Mouse (Mus musculus) intestine, postnatal 0 days (tissue): ENCODE data around the gene Dusp15. TPM values are rescaled to one million over a fixed set of nuclear protein-coding genes. Genes with fewer than 3 reads are reported as not detected.

ENCODE experiments used
- ATAC-seq: fragments of 200-750 bp; cut with Nextera tagmentation; 2 replicates; pipeline ENCODE4 v1.8.0; 2017; ENCODE audit warnings: mild to moderate bottlenecking, moderate TSS enrichment, moderate library complexity
- H3K27ac ChIP-seq: fragments of 300-500 bp; sonication (generic); 2 replicates; pipeline ENCODE4 v1.5.1; 2014; ENCODE audit warnings: mild to moderate bottlenecking, low read depth, low read length, moderate library complexity
- H3K27me3 ChIP-seq: fragments of 300-500 bp; sonication (generic); replicated peaks from 2 replicates; pipeline ENCODE4 v1.6.1; 2014; ENCODE audit warnings: low read length, mixed read lengths; ENCODE audit not compliant: control insufficient read depth, insufficient read depth
- H3K36me3 ChIP-seq: fragments of 300-500 bp; sonication (generic); 2 replicates; pipeline ENCODE4 v1.6.1; 2014; ENCODE audit warnings: mild to moderate bottlenecking, moderate library complexity; ENCODE audit not compliant: control insufficient read depth, insufficient read depth
- H3K4me1 ChIP-seq: fragments of 300-500 bp; sonication (generic); replicated peaks from 2 replicates; pipeline ENCODE4 v1.6.1; 2014; ENCODE audit warnings: antibody characterized with exemption, low read length, mixed read lengths; ENCODE audit not compliant: control insufficient read depth, insufficient read depth
- H3K4me2 ChIP-seq: fragments of 300-500 bp; sonication (generic); replicated peaks from 2 replicates; pipeline ENCODE4 v1.6.1; 2014; ENCODE audit warnings: low read depth, mild to moderate bottlenecking, moderate library complexity
- H3K4me3 ChIP-seq: fragments of 300-500 bp; sonication (generic); 2 replicates; pipeline ENCODE4 v1.5.1; 2014; ENCODE audit warnings: low read depth, low read length
- H3K9ac ChIP-seq: fragments of 300-500 bp; sonication (generic); 2 replicates; pipeline ENCODE4 v1.6.1; 2014; ENCODE audit warnings: mild to moderate bottlenecking, low read depth, low read length
- H3K9me3 ChIP-seq: fragments of 300-500 bp; sonication (generic); 2 replicates; pipeline ENCODE4 v1.6.1; 2016; ENCODE audit warnings: mixed run types; ENCODE audit not compliant: control insufficient read depth
- CTCF ChIP-seq: sonication (generic); IDR thresholded peaks from 2 replicates; pipeline ENCODE4 v1.5.1; 2016; ENCODE audit warnings: low read depth, mild to moderate bottlenecking, control low read depth, antibody characterized with exemption, moderate library complexity
- WGBS: fragments of 180-500 bp; shearing (Covaris S2); extraction: QIAGEN DNeasy Blood & Tissue Kit; methylation state at CpG from one replicate; pipeline ENCODE4 v1.1.7; 2014; 5-methylcytosine and 5-hydroxymethylcytosine counted together
- polyA plus RNA-seq: library from polyadenylated mRNA; unstranded; fragments of >200 nt; fragmentation: Nextera tagmentation; extraction: Ambion mirVana; gene quantifications from 2 replicates; pipeline ENCODE4 v1.2.1, GENCODE M21; 2015

The Dusp15 gene
- polyA plus RNA-seq, 1 experiment from 2014 or later, result 0.13 TPM

GRCm38 (mm10) chr2:152927371-152927770 is 24.1 kb downstream of the Dusp15 start:
- H3K4me2 ChIP-seq, result no peak overlapping the region
- H3K27me3 ChIP-seq, result no peaks in the 10 kb centered on the region
- WGBS, result 55% methylated on average over 5 of the region's 5 CpGs
- H3K4me3 ChIP-seq, result no peak overlapping the region
- H3K9me3 ChIP-seq, result no peaks in the 10 kb centered on the region
- no peak overlapping the region for H3K27ac ChIP-seq
- ATAC-seq, result no peak
- no peaks in the 10 kb centered on the region for H3K36me3 ChIP-seq
- H3K9ac ChIP-seq, result no peak overlapping the region
- no peak for TF ChIP-seq CTCF
- H3K4me1 ChIP-seq, result no peaks in the 10 kb centered on the region

GRCm38 (mm10) chr2:152926896-152927295 is 24.6 kb downstream of the Dusp15 start:
- ATAC-seq, result no peak
- Histone ChIP-seq H3K27ac (no peak overlapping the region), H3K9me3 (no peaks in the 10 kb centered on the region), H3K4me3 (no peak overlapping the region), H3K9ac (no peak overlapping the region), H3K4me1 (no peaks in the 10 kb centered on the region), H3K4me2 (no peak overlapping the region), H3K27me3 (no peaks in the 10 kb centered on the region), H3K36me3 (no peaks in the 10 kb centered on the region)
- 77% methylated on average over 9 of the region's 9 CpGs for WGBS
- TF ChIP-seq CTCF, result no peak

GRCm38 (mm10) chr2:152925189-152925872 is 26.2 kb downstream of the Dusp15 start:
- WGBS, result 60% methylated on average over 11 of the region's 11 CpGs
- Histone ChIP-seq H3K9me3 (no peaks in the 10 kb centered on the region), H3K9ac (0 out of 2 replicates have a peak overlapping the region, but pooled peaks have one; percentile 8), H3K4me1 (no peaks in the 10 kb centered on the region), H3K4me2 (no peak overlapping the region), H3K36me3 (no peaks in the 10 kb centered on the region), H3K27me3 (no peaks in the 10 kb centered on the region), H3K4me3 (no peak overlapping the region), H3K27ac (no peak overlapping the region)
- no peak for TF ChIP-seq CTCF
- ATAC-seq, result no peak

GRCm38 (mm10) chr2:152924543-152924942 is 27.0 kb downstream of the Dusp15 start:
- H3K9ac ChIP-seq, result no peak overlapping the region
- H3K4me1 ChIP-seq, result no peaks in the 10 kb centered on the region
- no peak overlapping the region for H3K4me2 ChIP-seq
- ATAC-seq, result no peak
- no peak for TF ChIP-seq CTCF
- no peaks in the 10 kb centered on the region for H3K9me3 ChIP-seq
- no peaks in the 10 kb centered on the region for H3K36me3 ChIP-seq
- WGBS, result 64% methylated on average over 5 of the region's 5 CpGs
- H3K27me3 ChIP-seq, result no peaks in the 10 kb centered on the region
- H3K4me3 ChIP-seq, result no peak overlapping the region
- no peak overlapping the region for H3K27ac ChIP-seq

- H3K4me1 ChIP-seq, result no peaks in the 10 kb centered on the region
- 64% methylated on average over 8 of the region's 8 CpGs for WGBS
- no peak for TF ChIP-seq CTCF
- H3K4me2 ChIP-seq, result no peak overlapping the region
- no peaks in the 10 kb centered on the region for H3K9me3 ChIP-seq
- no peak overlapping the region for H3K27ac ChIP-seq
- H3K36me3 ChIP-seq, result no peaks in the 10 kb centered on the region
- H3K27me3 ChIP-seq, result no peaks in the 10 kb centered on the region
- ATAC-seq, result no peak
- H3K4me3 ChIP-seq, result no peak overlapping the region
- H3K9ac ChIP-seq, result no peak overlapping the region
Measured at GRCm38 (mm10) chr2:152924128-152924527, 27.4 kb downstream of the Dusp15 start.

GRCm38 (mm10) chr2:152923621-152924020 is 27.9 kb downstream of the Dusp15 start:
- Histone ChIP-seq H3K4me3 (no peak overlapping the region), H3K9ac (no peak overlapping the region), H3K36me3 (no peaks in the 10 kb centered on the region), H3K27me3 (no peaks in the 10 kb centered on the region), H3K27ac (no peak overlapping the region), H3K9me3 (no peaks in the 10 kb centered on the region), H3K4me1 (no peaks in the 10 kb centered on the region), H3K4me2 (no peak overlapping the region)
- no peak for TF ChIP-seq CTCF
- WGBS, result 82% methylated on average over 3 of the region's 3 CpGs
- ATAC-seq, result no peak
